In the genomic region with DNA sequence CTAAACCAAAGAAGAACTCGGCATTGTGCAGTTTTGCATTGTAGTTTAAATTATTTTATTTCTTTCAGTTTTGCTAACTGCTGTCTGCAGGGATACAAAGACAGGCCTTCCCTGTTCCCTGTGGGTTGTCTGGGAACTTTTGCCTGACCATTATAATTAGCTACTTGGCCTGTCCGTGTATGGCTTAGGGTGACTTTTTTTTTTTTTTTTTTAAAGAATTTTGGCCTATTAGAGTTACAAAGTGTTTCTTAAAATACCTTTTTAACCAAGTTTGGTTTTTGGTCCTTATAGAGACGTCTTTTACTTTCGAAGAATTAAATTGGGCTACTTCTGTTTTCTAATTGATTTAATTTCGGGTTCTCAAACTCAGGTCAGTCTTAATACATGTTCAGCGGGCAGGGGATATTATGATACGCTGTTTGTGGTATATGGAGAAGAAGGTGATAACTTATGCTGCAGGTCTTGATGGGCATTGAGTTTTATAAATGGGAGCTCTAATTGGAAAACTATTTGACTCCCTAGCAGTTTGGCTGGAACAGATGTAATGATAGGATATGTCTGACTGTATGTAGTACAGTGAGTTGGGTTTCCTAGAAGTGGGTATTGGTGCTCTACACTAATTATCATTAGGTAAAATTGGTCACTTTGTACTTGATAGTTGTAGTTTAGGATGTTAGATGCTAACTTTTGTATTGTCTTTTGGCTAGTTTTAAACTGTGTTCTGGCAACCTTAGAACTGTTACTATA, we compare ENCODE assay signal across 8 mouse cellular contexts. TPM values are rescaled to one million over a fixed set of nuclear protein-coding genes. Genes with fewer than 3 reads are reported as not detected.
DNase-seq lines count a peak whose midpoint lies in the region; ATAC-seq and TF ChIP-seq lines count a peak whose summit lies in the region.

No protein-coding gene starts in this region.

- TF ChIP-seq POLR2A in bone marrow macrophage, adult 2 months (IDR thresholded peaks at IDR 0.05; ENCODE audit: borderline replicate concordance, low read depth, low read length): no peak

- TF ChIP-seq CTCF in bone marrow macrophage, adult 2 months (IDR thresholded peaks at IDR 0.05; ENCODE audit: low read depth, low read length): no peak

- H3K9ac ChIP-seq in hindbrain, embryonic 12.5 days: peak overlapping the region; percentile 99
- peak overlapping the region; percentile 99 for H3K9ac ChIP-seq in midbrain, embryonic 14.5 days (replicated peaks; ENCODE audit: low read length)

- peak; percentile 37 for DNase-seq in kidney, adult 9 months
- DNase-seq in kidney, adult 18-20 months: no peak
- DNase-seq in midbrain, embryonic 14.5 days: no peak
- no peak for DNase-seq in gastrocnemius, postnatal 10 days
- no peak for DNase-seq in cerebellum, postnatal 10 days
- DNase-seq in adrenal gland, adult 2 months: no peak

- H3K27ac ChIP-seq in bone marrow macrophage, adult 2 months (ENCODE audit: insufficient read depth, low read depth, low read length): peak overlapping the region; percentile 78
- peak overlapping the region; percentile 97 for H3K27ac ChIP-seq in hindbrain, embryonic 12.5 days
- H3K27ac ChIP-seq in midbrain, embryonic 14.5 days (replicated peaks; ENCODE audit: low read depth, low read length): peak overlapping the region; percentile 98; the same call in 1 of the 2 replicates

- no peaks in the 10 kb centered on the region for H3K36me3 ChIP-seq in hindbrain, embryonic 12.5 days
- no peaks in the 10 kb centered on the region for H3K36me3 ChIP-seq in midbrain, embryonic 14.5 days (ENCODE audit: control insufficient read depth, insufficient read depth, low read length)

- no peaks in the 10 kb centered on the region for H3K27me3 ChIP-seq in hindbrain, embryonic 12.5 days
- H3K27me3 ChIP-seq in midbrain, embryonic 14.5 days (ENCODE audit: control insufficient read depth, insufficient read depth, low read length): no peaks in the 10 kb centered on the region

- no peak; the same call in 1 of the 2 replicates for ATAC-seq in hindbrain, embryonic 12.5 days (ENCODE audit: low FRiP score)
- no peak for ATAC-seq in midbrain, embryonic 14.5 days (ENCODE audit: low FRiP score, low TSS enrichment)

- peaks cover 14% of the 10 kb centered on the region for H3K4me1 ChIP-seq in bone marrow macrophage, adult 2 months (ENCODE audit: control insufficient read depth, insufficient read depth, low read length)
- peaks cover 8% of the 10 kb centered on the region for H3K4me1 ChIP-seq in hindbrain, embryonic 12.5 days
- peaks cover 11% of the 10 kb centered on the region for H3K4me1 ChIP-seq in midbrain, embryonic 14.5 days (ENCODE audit: control insufficient read depth, insufficient read depth, low read length)

- 37% methylated on average over 7 of the region's 7 CpGs for WGBS in hindbrain, embryonic 12.5 days
- 28% methylated on average over 7 of the region's 7 CpGs for WGBS in midbrain, embryonic 14.5 days

- H3K9me3 ChIP-seq in hindbrain, embryonic 12.5 days (replicated peaks): no peaks in the 10 kb centered on the region
- no peaks in the 10 kb centered on the region for H3K9me3 ChIP-seq in midbrain, embryonic 14.5 days (ENCODE audit: control insufficient read depth, low read length)

- peak overlapping the region; percentile 68 for H3K4me2 ChIP-seq in hindbrain, embryonic 12.5 days (replicated peaks)
- H3K4me2 ChIP-seq in midbrain, embryonic 14.5 days (ENCODE audit: low read length): peak overlapping the region; percentile 64

- peak overlapping the region; percentile 89 for H3K4me3 ChIP-seq in bone marrow macrophage, adult 2 months (ENCODE audit: insufficient read depth, low read length)
- H3K4me3 ChIP-seq in hindbrain, embryonic 12.5 days: peak overlapping the region; percentile 95
- peak overlapping the region; percentile 89 for H3K4me3 ChIP-seq in midbrain, embryonic 14.5 days (replicated peaks; ENCODE audit: low read depth, low read length)

RNA-seq across cellular contexts. Expression of a gene that starts 0.9 kb away (rescaled TPM):
- 32.8 and 33.2 TPM in 2 replicates for polyA plus RNA-seq in bone marrow macrophage, adult 2 months (2012; ENCODE audit: insufficient read depth, insufficient read length, missing spikeins)
- polyA plus RNA-seq in hindbrain, embryonic 12.5 days (2016; fragmentation: Nextera tagmentation; extraction: Ambion mirVana): 16.5 and 19.8 TPM in 2 replicates
- 13.7 and 14.0 TPM in 2 replicates for polyA plus RNA-seq in midbrain, embryonic 14.5 days (2014; fragmentation: Nextera tagmentation; extraction: Ambion mirVana)
- 10 to 100 TPM; 18.8 to 23.4 TPM for total RNA-seq in gastrocnemius, postnatal 10 days (2021)
- total RNA-seq in adrenal gland, adult 2 months (2021): 10 to 100 TPM; 28.3 to 34.6 TPM
- polyA plus RNA-seq in adrenal gland, adult 2 months (2012; rRNA removed): 2.1 and 3.2 TPM in 2 replicates
